ENCODE assay signal across 22 mouse cellular contexts in the genomic region with DNA sequence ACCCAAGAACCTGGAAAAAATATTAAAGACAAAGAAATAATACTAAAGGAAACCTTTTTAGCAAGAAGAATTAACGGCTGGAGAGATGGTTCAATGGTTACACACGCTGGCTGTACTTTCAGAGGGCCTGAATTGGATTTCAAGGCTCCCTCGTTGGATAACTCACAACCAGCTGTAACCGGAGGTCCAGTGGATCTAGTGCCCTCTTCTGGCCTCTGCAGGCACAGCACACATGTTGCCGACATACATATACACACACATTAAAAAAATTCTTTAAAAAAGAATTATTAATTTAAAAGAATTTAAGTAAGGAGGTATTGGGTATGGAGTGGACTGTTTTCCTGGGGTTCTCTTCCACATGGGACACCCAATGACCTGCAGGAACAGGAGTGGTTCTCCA.
DNase-seq lines count a peak whose midpoint lies in the region; ATAC-seq and TF ChIP-seq lines count a peak whose summit lies in the region.
"Had no signal": no experiment of that assay in that cellular context is flagged by ENCODE, and none has a peak within 500 bp of the region (broad histone marks: within the 10 kb centered on the region; RNA-seq: fewer than 3 reads in every experiment).

No protein-coding gene starts in this region.

- H3K4me1 ChIP-seq in hindbrain, postnatal 0 days (ENCODE audit: insufficient read depth, low read length) = no peaks in the 10 kb centered on the region
- no peaks in the 10 kb centered on the region for H3K4me1 ChIP-seq in hindbrain, embryonic 10.5 days (replicated peaks)
- no peaks in the 10 kb centered on the region for H3K4me1 ChIP-seq in liver, postnatal 0 days (ENCODE audit: insufficient read depth)
- H3K4me1 ChIP-seq in liver, embryonic 11.5 days (replicated peaks; ENCODE audit: control insufficient read depth, insufficient read depth, low read length) = no peaks in the 10 kb centered on the region
- no peaks in the 10 kb centered on the region for H3K4me1 ChIP-seq in G1E (ENCODE audit: insufficient read depth, low read depth, low read length)
- H3K4me1 ChIP-seq: embryonic facial prominence, embryonic 15.5 days; heart, embryonic 13.5 days; limb, embryonic 10.5 days had no signal

- H3K9me3 ChIP-seq in hindbrain, postnatal 0 days (ENCODE audit: low read length) = no peaks in the 10 kb centered on the region; the same call in 1 of the 2 replicates
- no peaks in the 10 kb centered on the region for H3K9me3 ChIP-seq in hindbrain, embryonic 10.5 days
- no peaks in the 10 kb centered on the region for H3K9me3 ChIP-seq in liver, postnatal 0 days (ENCODE audit: low read length)
- no peaks in the 10 kb centered on the region for H3K9me3 ChIP-seq in liver, embryonic 11.5 days (ENCODE audit: control insufficient read depth, low read length)
- H3K9me3 ChIP-seq in G1E (replicated peaks) = no peaks in the 10 kb centered on the region
- H3K9me3 ChIP-seq: embryonic facial prominence, embryonic 15.5 days; heart, embryonic 13.5 days; hindbrain, embryonic 15.5 days; limb, embryonic 10.5 days had no signal

- no peak for TF ChIP-seq EP300 in liver, postnatal 0 days (IDR thresholded peaks at IDR 0.05; ENCODE audit: low read depth)

- H3K4me2 ChIP-seq in hindbrain, postnatal 0 days (ENCODE audit: low read depth, low read length) = no peak overlapping the region
- H3K4me2 ChIP-seq in liver, postnatal 0 days (ENCODE audit: low read depth, low read length) = no peak overlapping the region
- no peak overlapping the region for H3K4me2 ChIP-seq in liver, embryonic 11.5 days
- H3K4me2 ChIP-seq: embryonic facial prominence, embryonic 15.5 days; heart, embryonic 13.5 days; hindbrain, embryonic 15.5 days; liver, embryonic 15.5 days had no signal

- no peaks in the 10 kb centered on the region; the same call in 1 of the 2 replicates for H3K27me3 ChIP-seq in hindbrain, postnatal 0 days (ENCODE audit: insufficient read depth, low read length)
- H3K27me3 ChIP-seq in hindbrain, embryonic 10.5 days (ENCODE audit: insufficient read depth, poor library complexity, severe bottlenecking) = no peaks in the 10 kb centered on the region
- H3K27me3 ChIP-seq in liver, postnatal 0 days (ENCODE audit: insufficient read depth, low read length) = peaks cover 3% of the 10 kb centered on the region; the same call in 1 of the 2 replicates
- no peaks in the 10 kb centered on the region; the same call in 1 of the 2 replicates for H3K27me3 ChIP-seq in liver, embryonic 11.5 days (replicated peaks; ENCODE audit: control insufficient read depth, insufficient read depth, low read length)
- H3K27me3 ChIP-seq in G1E (ENCODE audit: insufficient read depth, low read length) = peaks cover 6% of the 10 kb centered on the region; the same call in 1 of the 2 replicates
- H3K27me3 ChIP-seq: CH12.LX; embryonic facial prominence, embryonic 15.5 days; heart, embryonic 13.5 days; hindbrain, embryonic 15.5 days; liver, embryonic 15.5 days had no signal

- no peak for ATAC-seq in hindbrain, postnatal 0 days
- no peak for ATAC-seq in liver, postnatal 0 days
- no peak for ATAC-seq in liver, embryonic 11.5 days (replicated peaks; ENCODE audit: low FRiP score)
- ATAC-seq in G1E (ENCODE audit: extremely low read depth, insufficient number of reproducible peaks, low FRiP score, poor library complexity, severe bottlenecking) = no peak
- ATAC-seq: forebrain, embryonic 16.5 days had no signal

- no peak overlapping the region for H3K27ac ChIP-seq in hindbrain, postnatal 0 days
- H3K27ac ChIP-seq in hindbrain, embryonic 10.5 days = no peak overlapping the region
- H3K27ac ChIP-seq in liver, postnatal 0 days (ENCODE audit: low read depth) = no peak overlapping the region
- no peak overlapping the region for H3K27ac ChIP-seq in liver, embryonic 11.5 days (ENCODE audit: low read depth, low read length)
- H3K27ac ChIP-seq: embryonic facial prominence, embryonic 15.5 days; heart, embryonic 13.5 days; hindbrain, embryonic 15.5 days; limb, embryonic 10.5 days; liver, embryonic 15.5 days had no signal

- H3K9ac ChIP-seq in hindbrain, postnatal 0 days (replicated peaks; ENCODE audit: low read length) = no peak overlapping the region
- no peak overlapping the region for H3K9ac ChIP-seq in liver, postnatal 0 days (replicated peaks)
- H3K9ac ChIP-seq in liver, embryonic 11.5 days (ENCODE audit: low read depth, low read length) = no peak overlapping the region
- H3K9ac ChIP-seq: embryonic facial prominence, embryonic 15.5 days; heart, embryonic 13.5 days; hindbrain, embryonic 15.5 days; liver, embryonic 15.5 days had no signal

- DNase-seq in hindbrain, postnatal 0 days (ENCODE audit: low spot score) = no peak
- DNase-seq in hindbrain, embryonic 10.5 days (ENCODE audit: low spot score) = no peak
- DNase-seq in liver, postnatal 0 days = no peak
- no peak for DNase-seq in liver, embryonic 11.5 days (ENCODE audit: low spot score)
- DNase-seq in G1E (ENCODE audit: low spot score) = no peak
- no peak for DNase-seq in brain, embryonic 14.5 days (ENCODE audit: low read depth)
- DNase-seq in urinary bladder, adult 2 months (ENCODE audit: low spot score) = no peak
- DNase-seq: adrenal gland, postnatal 14 days; cerebellum, adult 11-12 months; cerebellum, postnatal 36 days; heart, adult 11 months; heart, postnatal 36 days; kidney, adult 11 months; kidney, postnatal 10 days; thymus, postnatal 25 days had no signal

- H3K4me3 ChIP-seq in hindbrain, postnatal 0 days (ENCODE audit: low read length) = no peak overlapping the region
- H3K4me3 ChIP-seq in hindbrain, embryonic 10.5 days = no peak overlapping the region
- no peak overlapping the region for H3K4me3 ChIP-seq in liver, postnatal 0 days (ENCODE audit: low read depth, low read length)
- H3K4me3 ChIP-seq in liver, embryonic 11.5 days (ENCODE audit: low read depth, low read length) = no peak overlapping the region
- no peak overlapping the region for H3K4me3 ChIP-seq in G1E (ENCODE audit: low read depth, low read length)
- H3K4me3 ChIP-seq: embryonic facial prominence, embryonic 15.5 days; heart, embryonic 13.5 days; hindbrain, embryonic 15.5 days; limb, embryonic 10.5 days; liver, embryonic 15.5 days had no signal

- TF ChIP-seq POLR2A in brain, embryonic 14.5 days (IDR thresholded peaks at IDR 0.05; ENCODE audit: borderline replicate concordance, extremely low read depth, insufficient read depth, insufficient read length, poor library complexity, severe bottlenecking) = no peak

- TF ChIP-seq CTCF in hindbrain, postnatal 0 days (IDR thresholded peaks at IDR 0.05; ENCODE audit: low read depth) = peak; percentile 20
- 0 out of 2 replicates have a peak, but pooled peaks have one; percentile 4 for TF ChIP-seq CTCF in liver, postnatal 0 days (IDR thresholded peaks at IDR 0.05; ENCODE audit: low read depth)
- TF ChIP-seq CTCF in G1E (IDR thresholded peaks at IDR 0.05; ENCODE audit: low read depth, low read length) = 0 out of 2 replicates have a peak, but pooled peaks have one; percentile 2
- peak; percentile 9; the same call in 1 of the 2 replicates for TF ChIP-seq CTCF in brain, embryonic 14.5 days (IDR thresholded peaks at IDR 0.05; ENCODE audit: borderline replicate concordance, extremely low read depth, insufficient read depth, insufficient read length)

- no peaks in the 10 kb centered on the region for H3K36me3 ChIP-seq in hindbrain, postnatal 0 days (ENCODE audit: insufficient read depth, low read length)
- H3K36me3 ChIP-seq in hindbrain, embryonic 10.5 days = no peaks in the 10 kb centered on the region
- no peaks in the 10 kb centered on the region for H3K36me3 ChIP-seq in liver, postnatal 0 days (replicated peaks; ENCODE audit: insufficient read depth, low read length)
- H3K36me3 ChIP-seq in liver, embryonic 11.5 days (ENCODE audit: control insufficient read depth, insufficient read depth, low read length) = no peaks in the 10 kb centered on the region
- no peaks in the 10 kb centered on the region for H3K36me3 ChIP-seq in G1E (replicated peaks)
- H3K36me3 ChIP-seq: embryonic facial prominence, embryonic 15.5 days; heart, embryonic 13.5 days; hindbrain, embryonic 15.5 days; limb, embryonic 10.5 days; liver, embryonic 15.5 days had no signal

- 89% methylated on average over 5 of the region's 5 CpGs for WGBS in hindbrain, postnatal 0 days
- WGBS in hindbrain, embryonic 10.5 days = 84% methylated on average over 5 of the region's 5 CpGs
- 78% methylated on average over 5 of the region's 5 CpGs for WGBS in liver, postnatal 0 days (ENCODE audit: insufficient replicate concordance)
- WGBS in liver, embryonic 11.5 days = 76% methylated on average over 5 of the region's 5 CpGs
